Mouse (Mus musculus): ENCODE data around the gene Slc7a6. TPM values are rescaled to one million over a fixed set of nuclear protein-coding genes. Genes with fewer than 3 reads are reported as not detected.
A peak's percentile ranks its signal among the peaks of the same experiment; 100 is the strongest.

Gene Slc7a6
- polyA plus RNA-seq, 1 experiment from 2014 or later = 41.0 TPM

DNA sequence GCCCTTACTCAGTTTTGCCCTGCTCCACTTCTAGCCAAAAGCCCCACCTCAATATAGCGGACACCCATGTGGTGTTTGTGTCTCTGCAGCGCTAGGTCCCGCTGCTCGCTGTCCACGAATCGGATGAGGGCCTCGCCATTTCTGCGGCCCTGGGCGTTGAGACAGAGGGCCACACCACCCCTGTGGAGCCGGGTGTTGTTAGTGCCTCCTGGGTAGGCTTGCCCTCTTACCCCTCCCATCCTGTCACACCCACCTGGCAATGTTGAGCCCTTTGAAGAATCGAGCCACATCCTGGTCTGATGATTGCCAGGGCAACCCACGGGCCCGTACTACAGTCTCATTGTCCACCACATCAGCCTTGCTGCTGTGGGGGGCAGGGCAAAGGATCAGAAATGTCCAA is 35.1 kb upstream of the Slc7a6 start:
- ATAC-seq (ENCODE audit: insufficient number of reproducible peaks, low FRiP score, low TSS enrichment, low read depth) = no peak
- WGBS = 54% methylated on average over 13 of the region's 13 CpGs
- Histone ChIP-seq H3K9me3 (no peaks in the 10 kb centered on the region), H3K36me3 (peaks cover 40% of the 10 kb centered on the region), H3K4me1 (peaks cover 45% of the 10 kb centered on the region), H3K27me3 (peaks cover 47% of the 10 kb centered on the region), H3K4me2 (0 out of 2 replicates have a peak overlapping the region, but pooled peaks have one; percentile 7), H3K27ac (no peak overlapping the region), H3K4me3 (no peak overlapping the region), H3K9ac (no peak overlapping the region)

DNA sequence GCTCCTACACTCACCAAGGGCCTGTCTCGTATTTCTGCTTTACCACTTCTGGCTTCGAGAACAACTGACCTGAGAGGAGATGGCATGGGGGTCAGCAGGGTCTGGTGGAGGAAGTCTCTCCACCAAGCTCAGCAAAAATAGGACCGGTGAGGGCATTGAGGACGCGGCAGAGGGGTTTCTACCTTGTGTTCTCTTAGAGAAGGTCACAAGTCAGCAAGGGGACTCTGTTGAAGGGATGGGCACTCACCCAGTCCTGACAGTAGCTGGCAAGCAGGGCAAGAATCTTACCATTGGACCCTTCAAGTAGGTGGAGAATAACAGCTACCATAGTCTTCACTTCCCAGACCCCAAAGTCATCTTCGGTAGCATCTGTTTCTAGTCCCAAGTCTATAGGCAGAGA is 34.7 kb upstream of the Slc7a6 start:
- no peak overlapping the region for H3K9ac ChIP-seq
- no peak overlapping the region for H3K27ac ChIP-seq
- no peak for ATAC-seq (ENCODE audit: insufficient number of reproducible peaks, low FRiP score, low TSS enrichment, low read depth)
- peaks cover 47% of the 10 kb centered on the region for H3K27me3 ChIP-seq
- H3K4me1 ChIP-seq = peaks cover 46% of the 10 kb centered on the region
- 74% methylated on average over 6 of the region's 6 CpGs for WGBS
- H3K4me3 ChIP-seq = no peak overlapping the region
- peaks cover 36% of the 10 kb centered on the region for H3K36me3 ChIP-seq
- 0 out of 2 replicates have a peak overlapping the region, but pooled peaks have one; percentile 7 for H3K4me2 ChIP-seq
- H3K9me3 ChIP-seq = no peaks in the 10 kb centered on the region

DNA sequence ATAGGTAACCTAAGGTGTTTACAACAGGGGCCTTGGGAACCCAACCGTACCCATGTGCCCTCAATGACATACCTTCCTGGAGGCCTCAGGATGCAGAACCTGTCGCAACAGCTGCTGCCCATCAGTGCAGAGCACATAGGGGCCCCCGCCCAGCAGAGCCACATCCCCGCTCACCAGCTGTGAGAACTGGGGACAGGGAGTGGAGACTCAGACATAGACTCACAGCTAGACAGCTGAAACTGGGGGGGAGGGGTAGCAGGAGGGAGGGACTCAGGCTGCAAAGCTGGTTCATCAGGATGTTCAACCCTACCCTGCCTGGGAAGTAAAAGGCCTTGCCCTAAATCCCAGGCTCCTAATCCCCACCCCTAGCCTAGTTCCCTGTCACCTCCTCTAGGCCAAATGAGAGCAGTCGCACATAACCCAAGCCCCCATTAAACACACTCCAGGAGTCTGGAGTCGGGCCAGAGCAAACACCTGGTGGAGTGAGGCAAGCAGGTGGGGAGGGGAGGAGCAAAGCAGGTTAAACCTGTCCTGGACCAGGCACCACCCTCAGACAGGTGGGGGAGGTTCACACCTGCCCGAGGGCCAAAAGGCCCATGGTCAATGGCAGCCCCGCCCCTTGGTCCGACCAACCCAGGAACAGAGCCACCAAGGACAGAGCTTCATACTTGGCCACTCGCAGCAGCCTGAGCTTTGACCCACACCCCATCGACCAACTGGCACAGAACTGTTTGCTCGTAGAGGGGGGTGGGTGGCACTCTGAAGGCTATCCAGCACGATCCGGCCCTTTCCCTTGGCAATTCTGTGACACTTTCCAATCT is 33.7 kb upstream of the Slc7a6 start:
- 10% methylated on average over 14 of the region's 14 CpGs for WGBS
- H3K9ac ChIP-seq = no peak overlapping the region
- H3K27me3 ChIP-seq = peaks cover 47% of the 10 kb centered on the region
- H3K9me3 ChIP-seq = no peaks in the 10 kb centered on the region
- peaks cover 30% of the 10 kb centered on the region for H3K36me3 ChIP-seq
- H3K4me2 ChIP-seq = peak overlapping the region; percentile 89
- H3K4me3 ChIP-seq = peak overlapping the region; percentile 51
- ATAC-seq (ENCODE audit: insufficient number of reproducible peaks, low FRiP score, low TSS enrichment, low read depth) = peak; percentile 49
- peaks cover 46% of the 10 kb centered on the region for H3K4me1 ChIP-seq
- peak overlapping the region; percentile 68; the same call in 1 of the 2 replicates for H3K27ac ChIP-seq

DNA sequence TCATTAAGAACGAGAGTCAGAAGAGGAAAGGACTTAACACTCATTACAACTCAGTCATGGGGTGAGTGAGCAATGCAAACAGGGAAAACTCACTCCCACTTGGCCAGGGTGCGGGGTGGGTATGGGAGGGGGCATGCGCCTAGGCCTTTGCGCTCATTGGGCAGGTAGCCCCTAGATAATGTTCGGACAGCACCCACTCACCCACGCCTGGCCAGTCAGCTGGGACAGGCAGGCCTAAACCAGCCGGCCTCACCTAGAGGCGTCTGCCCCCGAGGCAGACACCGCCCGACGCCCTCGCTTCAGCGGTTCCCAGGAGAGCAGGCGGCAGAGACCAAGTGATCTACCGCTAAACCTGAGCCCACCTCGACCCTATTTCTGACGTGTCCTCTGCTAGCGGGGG is 33.0 kb upstream of the Slc7a6 start:
- H3K4me1 ChIP-seq = peaks cover 46% of the 10 kb centered on the region
- H3K9me3 ChIP-seq = no peaks in the 10 kb centered on the region
- no peak for ATAC-seq (ENCODE audit: insufficient number of reproducible peaks, low FRiP score, low TSS enrichment, low read depth)
- H3K36me3 ChIP-seq = peaks cover 23% of the 10 kb centered on the region
- 8% methylated on average over 19 of the region's 19 CpGs for WGBS
- H3K27me3 ChIP-seq = peaks cover 47% of the 10 kb centered on the region
- 0 out of 2 replicates have a peak overlapping the region, but pooled peaks have one; percentile 7 for H3K9ac ChIP-seq
- peak overlapping the region; percentile 89 for H3K4me2 ChIP-seq
- peak overlapping the region; percentile 51 for H3K4me3 ChIP-seq
- peak overlapping the region; percentile 68 for H3K27ac ChIP-seq

DNA sequence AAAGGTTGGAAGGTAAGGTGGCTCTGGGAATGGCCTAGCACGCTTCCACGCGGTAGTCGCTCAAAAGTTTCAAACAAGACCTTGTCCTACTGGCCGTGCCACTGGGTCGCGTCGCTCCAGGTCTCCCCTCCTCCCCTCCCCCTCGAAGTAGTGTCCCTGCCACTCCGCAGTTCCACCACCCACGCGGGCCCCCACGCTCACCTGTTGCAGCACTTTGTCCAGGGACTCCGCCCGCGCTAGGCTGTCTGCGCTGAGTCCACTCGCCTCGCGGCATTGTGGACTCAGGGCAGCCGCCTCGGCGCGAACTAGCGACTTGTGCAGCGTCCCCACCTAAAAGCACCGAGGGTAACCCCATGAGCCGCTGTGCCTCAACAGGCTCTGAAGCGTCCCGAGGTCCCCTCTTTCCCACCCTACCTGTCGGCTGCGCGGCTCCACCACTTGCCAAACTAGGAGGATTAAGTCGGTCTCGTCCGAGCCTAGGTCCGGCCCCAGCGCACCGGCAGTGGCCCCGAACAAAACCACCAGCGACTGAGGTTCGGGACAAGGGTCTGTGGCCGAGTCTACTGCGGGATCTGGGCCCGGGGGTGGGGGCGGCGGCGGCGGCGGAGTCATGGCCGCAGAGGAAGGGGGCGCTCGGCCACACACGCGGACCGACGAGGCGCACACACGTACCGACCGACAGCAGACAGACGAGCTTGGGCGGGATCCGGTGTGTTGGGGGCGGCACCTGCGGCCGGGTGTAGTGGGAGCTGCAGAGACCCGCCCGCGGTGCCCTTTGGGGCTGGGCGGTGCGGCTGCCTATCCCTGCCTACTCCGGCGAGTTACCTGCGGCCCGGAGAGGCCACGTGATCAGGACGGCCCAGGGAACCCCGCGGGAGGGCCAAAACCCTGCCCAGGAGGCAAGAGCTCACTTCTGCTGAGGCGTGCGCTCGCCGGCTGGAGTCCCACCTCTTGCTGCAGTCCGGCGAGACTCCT is 32.2 kb upstream of the Slc7a6 start, which contains the start of gene Esrp2:
Esrp2 (minus strand) TSS at position 819 of the 975 bp plus-strand sequence.
- Histone ChIP-seq H3K4me1 (peaks cover 46% of the 10 kb centered on the region), H3K27me3 (peaks cover 47% of the 10 kb centered on the region), H3K9ac (peak within 1 kb of the TSS; percentile 39), H3K27ac (peak within 1 kb of the TSS; percentile 68), H3K4me3 (peak within 1 kb of the TSS; percentile 51), H3K4me2 (peak within 1 kb of the TSS; percentile 89), H3K36me3 (peaks cover 15% of the 10 kb centered on the region), H3K9me3 (no peaks in the 10 kb centered on the region)
- under 1% methylated on average over 86 of the region's 86 CpGs for whole genome bisulfite sequencing
- no peak for ATAC-seq (ENCODE audit: insufficient number of reproducible peaks, low FRiP score, low TSS enrichment, low read depth)

DNA sequence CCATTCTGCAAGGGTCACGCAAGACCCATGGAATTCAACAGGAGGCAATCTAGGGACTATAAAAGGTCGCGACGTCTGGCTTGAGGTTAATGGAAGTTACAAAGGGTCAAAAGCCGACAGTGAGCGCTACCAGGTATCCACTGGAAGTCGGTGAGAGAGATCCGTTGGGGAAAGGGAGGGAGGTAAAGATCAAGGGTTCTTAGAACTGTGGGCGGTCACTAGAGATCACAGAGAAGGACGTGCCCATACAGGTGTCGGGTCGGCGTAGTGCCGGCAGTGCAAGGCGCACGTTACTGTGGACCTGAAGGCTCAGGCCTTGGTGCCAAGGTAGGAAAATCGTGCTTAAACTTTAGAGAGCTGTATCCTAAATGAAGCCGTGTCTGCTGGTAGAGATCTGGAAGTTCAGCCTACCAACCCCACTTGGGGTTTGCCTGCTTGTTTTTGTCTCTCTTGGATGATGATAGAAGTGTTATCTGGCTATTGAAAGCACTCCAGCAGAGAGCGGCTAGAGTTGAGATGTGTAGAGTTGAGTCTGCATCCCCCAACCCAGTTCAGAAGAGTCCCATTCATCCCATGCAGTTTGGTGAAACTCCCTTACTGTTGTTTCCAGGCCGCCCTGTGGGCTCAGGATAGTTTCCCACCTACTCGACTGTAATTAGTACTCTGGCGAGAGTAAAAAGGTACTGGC is 31.3 kb upstream of the Slc7a6 start:
- Histone ChIP-seq H3K4me3 (peak overlapping the region; percentile 51), H3K9ac (peak overlapping the region; percentile 39), H3K27me3 (peaks cover 47% of the 10 kb centered on the region), H3K9me3 (no peaks in the 10 kb centered on the region), H3K27ac (no peak overlapping the region), H3K36me3 (peaks cover 6% of the 10 kb centered on the region), H3K4me1 (peaks cover 46% of the 10 kb centered on the region), H3K4me2 (peak overlapping the region; percentile 89)
- WGBS = 9% methylated on average over 22 of the region's 22 CpGs
- no peak for ATAC-seq (ENCODE audit: insufficient number of reproducible peaks, low FRiP score, low TSS enrichment, low read depth)

DNA sequence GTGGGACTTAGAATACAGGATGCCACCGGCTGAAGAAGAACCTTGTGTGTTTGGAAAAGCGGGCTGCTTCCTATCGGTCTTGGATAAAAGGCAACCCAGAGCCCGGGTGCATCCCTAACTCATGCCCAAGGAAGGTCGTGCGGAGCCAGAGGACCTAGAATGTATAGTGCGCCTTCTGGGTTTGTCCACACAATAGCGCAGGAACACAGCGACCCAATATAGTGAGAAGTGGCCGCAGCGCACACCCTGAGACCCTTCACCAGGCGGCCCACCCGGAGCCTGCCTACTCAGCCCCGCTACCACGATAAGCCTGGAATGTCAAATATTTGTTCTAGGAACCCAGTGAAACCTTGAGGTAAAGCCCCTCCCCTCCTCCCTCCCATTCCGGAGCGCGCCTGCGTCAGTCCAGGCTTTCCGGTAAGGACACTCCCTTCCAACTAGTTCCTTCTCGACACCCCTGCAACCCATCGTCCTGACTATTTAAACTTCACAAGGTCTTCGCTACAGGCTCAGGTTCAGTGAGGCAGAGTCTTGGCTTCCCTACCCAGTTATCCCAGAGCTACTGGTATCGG is 30.7 kb upstream of the Slc7a6 start:
- peak; percentile 42; the same call in 1 of the 2 replicates for ATAC-seq (ENCODE audit: insufficient number of reproducible peaks, low FRiP score, low TSS enrichment, low read depth)
- Histone ChIP-seq H3K4me1 (peaks cover 46% of the 10 kb centered on the region), H3K4me3 (peak overlapping the region; percentile 51), H3K27ac (peak overlapping the region; percentile 67), H3K9me3 (no peaks in the 10 kb centered on the region), H3K36me3 (no peaks in the 10 kb centered on the region), H3K4me2 (peak overlapping the region; percentile 89), H3K27me3 (peaks cover 44% of the 10 kb centered on the region), H3K9ac (peak overlapping the region; percentile 39)
- WGBS = under 1% methylated on average over 24 of the region's 24 CpGs

DNA sequence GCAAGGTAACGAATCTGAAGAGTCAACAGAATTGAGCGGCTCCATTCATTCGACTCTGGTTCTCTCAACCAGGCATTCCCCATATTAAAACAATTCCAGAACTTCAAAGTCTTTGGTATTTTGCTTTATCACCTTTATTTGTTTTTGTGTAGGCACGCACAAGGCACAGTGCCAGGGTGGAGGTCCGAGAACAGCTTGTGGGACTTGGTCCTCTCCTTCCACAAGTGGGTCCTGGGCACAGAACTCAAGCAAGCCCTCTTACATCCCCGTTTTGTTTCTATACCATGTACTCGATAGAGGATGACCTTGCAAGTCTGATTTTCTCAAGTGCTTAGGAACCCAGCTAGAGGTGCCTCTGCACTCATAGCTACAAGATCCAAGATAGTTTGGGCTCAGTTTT is 30.0 kb upstream of the Slc7a6 start:
- Histone ChIP-seq H3K4me3 (peak overlapping the region; percentile 51), H3K4me2 (peak overlapping the region; percentile 89), H3K9me3 (no peaks in the 10 kb centered on the region), H3K36me3 (no peaks in the 10 kb centered on the region), H3K4me1 (peaks cover 44% of the 10 kb centered on the region), H3K27me3 (peaks cover 38% of the 10 kb centered on the region), H3K9ac (peak overlapping the region; percentile 39), H3K27ac (peak overlapping the region; percentile 67)
- 11% methylated on average over 7 of the region's 7 CpGs for WGBS
- ATAC-seq (ENCODE audit: insufficient number of reproducible peaks, low FRiP score, low TSS enrichment, low read depth) = no peak

DNA sequence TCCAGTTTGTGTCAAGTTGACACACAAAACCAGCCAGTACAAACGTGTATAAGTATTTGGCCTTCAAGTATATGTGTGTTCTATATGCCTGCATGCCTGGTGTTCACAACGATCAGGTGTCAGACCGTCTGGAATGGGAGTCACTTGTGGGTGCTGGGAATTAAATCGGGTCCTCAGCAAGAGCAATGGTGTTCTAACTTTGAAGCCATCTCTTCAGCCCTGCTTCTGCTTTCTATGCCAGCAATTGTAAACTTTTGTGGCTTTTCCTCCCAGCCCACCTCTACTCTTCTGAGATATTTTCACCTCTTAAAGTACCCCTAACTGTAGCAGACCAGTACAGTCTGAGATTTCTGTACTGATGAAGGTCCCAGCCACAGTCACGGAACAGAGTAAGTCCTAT is 28.5 kb upstream of the Slc7a6 start:
- Histone ChIP-seq H3K9ac (no peak overlapping the region), H3K4me1 (peaks cover 30% of the 10 kb centered on the region), H3K27me3 (peaks cover 23% of the 10 kb centered on the region), H3K27ac (no peak overlapping the region), H3K4me3 (no peak overlapping the region), H3K9me3 (no peaks in the 10 kb centered on the region), H3K36me3 (no peaks in the 10 kb centered on the region), H3K4me2 (no peak overlapping the region)
- no peak for ATAC-seq (ENCODE audit: insufficient number of reproducible peaks, low FRiP score, low TSS enrichment, low read depth)
- 61% methylated on average over 5 of the region's 5 CpGs for WGBS

DNA sequence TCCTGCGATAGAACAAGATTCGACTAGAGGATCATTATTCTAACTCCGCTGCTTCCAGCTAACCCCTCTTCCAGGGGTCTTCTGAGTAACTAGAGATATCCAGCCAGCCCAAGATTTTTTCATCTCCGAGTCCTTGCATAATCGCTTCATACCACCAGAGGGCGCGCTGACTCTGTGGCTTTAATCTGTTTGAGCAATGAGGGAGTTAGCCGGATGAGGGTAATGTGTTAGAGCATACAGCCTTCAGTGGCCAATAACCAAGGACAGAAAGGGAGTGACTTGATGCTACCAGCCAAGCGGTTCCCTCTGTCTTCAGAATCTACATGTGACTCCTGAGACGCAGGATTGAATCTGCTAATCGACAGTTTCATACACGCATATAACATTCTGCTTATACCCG is 27.9 kb upstream of the Slc7a6 start:
- no peak for ATAC-seq (ENCODE audit: insufficient number of reproducible peaks, low FRiP score, low TSS enrichment, low read depth)
- Histone ChIP-seq H3K36me3 (no peaks in the 10 kb centered on the region), H3K27ac (no peak overlapping the region), H3K4me3 (no peak overlapping the region), H3K9me3 (no peaks in the 10 kb centered on the region), H3K27me3 (peaks cover 17% of the 10 kb centered on the region), H3K4me1 (peaks cover 25% of the 10 kb centered on the region), H3K9ac (no peak overlapping the region), H3K4me2 (no peak overlapping the region)
- WGBS = 17% methylated on average over 13 of the region's 13 CpGs

DNA sequence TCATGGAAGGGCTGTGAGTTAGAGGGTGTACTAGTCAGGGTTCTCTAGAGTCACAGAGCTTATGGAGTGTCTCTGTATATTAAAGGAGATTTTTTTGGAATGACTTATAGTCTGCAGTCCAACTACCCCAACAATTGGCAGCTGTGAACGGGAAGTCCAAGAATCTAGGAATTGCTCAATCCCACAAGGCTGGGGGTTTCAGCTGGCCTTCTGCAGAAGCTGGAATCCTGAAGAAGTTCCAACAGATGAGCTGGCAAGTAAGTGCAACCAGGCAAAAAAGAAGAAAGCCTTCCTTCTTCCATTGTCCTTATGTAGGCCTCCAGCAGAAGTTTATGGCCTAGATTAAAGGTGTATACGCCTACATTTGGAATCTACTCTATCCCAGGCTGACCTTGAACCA is 23.3 kb upstream of the Slc7a6 start:
- 87% methylated on average over 2 of the region's 2 CpGs for WGBS
- H3K27me3 ChIP-seq = no peaks in the 10 kb centered on the region
- H3K27ac ChIP-seq = no peak overlapping the region
- no peaks in the 10 kb centered on the region for H3K9me3 ChIP-seq
- H3K36me3 ChIP-seq = no peaks in the 10 kb centered on the region
- H3K4me2 ChIP-seq = no peak overlapping the region
- no peaks in the 10 kb centered on the region for H3K4me1 ChIP-seq
- no peak overlapping the region for H3K9ac ChIP-seq
- ATAC-seq (ENCODE audit: insufficient number of reproducible peaks, low FRiP score, low TSS enrichment, low read depth) = no peak
- H3K4me3 ChIP-seq = no peak overlapping the region
